Mouse (Mus musculus): ENCODE data around the gene Armh3. TPM values are rescaled to one million over a fixed set of nuclear protein-coding genes. Genes with fewer than 3 reads are reported as not detected.

Gene Armh3
- total RNA-seq, 1 experiment = 8.0 TPM

DNA sequence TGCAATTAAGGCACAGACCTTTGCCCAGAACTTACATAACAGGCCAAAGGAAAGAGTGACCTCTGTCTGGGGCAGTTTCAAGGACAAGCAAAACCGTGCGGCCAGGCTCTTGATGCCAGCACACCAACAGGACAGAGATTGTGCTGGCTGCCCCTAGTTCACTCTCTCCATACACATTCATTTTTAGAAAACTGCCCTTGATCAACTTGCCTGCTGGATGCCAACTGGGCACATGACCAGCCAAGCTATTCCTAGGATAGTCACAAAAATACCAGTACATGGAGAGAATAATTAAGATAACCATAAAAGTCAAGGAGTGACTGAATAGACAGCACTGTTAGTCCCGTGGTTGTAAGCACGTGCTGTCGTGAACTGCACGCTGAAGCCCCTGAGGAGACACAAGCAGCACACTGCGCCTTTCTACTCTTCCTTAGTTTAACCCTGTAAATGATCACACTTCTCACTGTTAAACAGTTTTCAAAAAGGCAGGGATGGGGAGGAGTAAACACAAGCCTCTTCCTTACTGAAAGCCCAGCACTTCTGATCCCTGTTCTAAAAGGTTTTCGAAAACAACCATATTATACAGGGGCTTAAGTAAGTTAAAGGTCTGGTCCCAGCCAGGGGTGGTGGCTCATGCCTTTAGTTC, 95.8 kb downstream of the Armh3 start:
- H3K9me3 ChIP-seq (ENCODE audit: control insufficient read depth, insufficient read depth, low read depth, low read length) = no peaks in the 10 kb centered on the region
- peaks cover 1% of the 10 kb centered on the region; the same call in 1 of the 2 replicates for H3K36me3 ChIP-seq (ENCODE audit: control insufficient read depth, insufficient read depth, low read length, poor library complexity, severe bottlenecking)
- TF ChIP-seq HCFC1 (IDR thresholded peaks at IDR 0.05; ENCODE audit: borderline replicate concordance, insufficient read depth, low read length) = no peak
- TF ChIP-seq CHD2 (IDR thresholded peaks at IDR 0.05; ENCODE audit: low read depth, low read length) = no peak
- TF ChIP-seq ZNF384 (IDR thresholded peaks at IDR 0.05; ENCODE audit: low read depth, low read length) = no peak
- TF ChIP-seq ZC3H11A (IDR thresholded peaks at IDR 0.05; ENCODE audit: borderline replicate concordance, low read depth, low read length) = no peak
- TF ChIP-seq MAFK (IDR thresholded peaks at IDR 0.05; ENCODE audit: insufficient read depth, low read depth, low read length) = no peak
- H3K9ac ChIP-seq (ENCODE audit: insufficient read depth, low read depth, low read length, poor library complexity, severe bottlenecking) = no peak overlapping the region
- no peak for DNase-seq (ENCODE audit: low read depth, low spot score)
- no peaks in the 10 kb centered on the region for H3K4me1 ChIP-seq (ENCODE audit: control insufficient read depth in 2 of 2, insufficient read depth in 2 of 2, low read length in 2 of 2, poor library complexity in 1 of 2)
- in situ Hi-C loops (cut with MboI; ENCODE audit: low sequenced_read_pairs in 2 of 2, unreplicated experiment in 2 of 2) = no loop called here
- H3K27ac ChIP-seq (ENCODE audit: insufficient read depth, low read depth, low read length, poor library complexity, severe bottlenecking) = no peak overlapping the region
- H3K4me3 ChIP-seq (ENCODE audit: insufficient read depth in 1 of 2, low read depth in 1 of 2, low read length in 2 of 2, poor library complexity in 1 of 2, severe bottlenecking in 1 of 2) = no peak overlapping the region

- in situ Hi-C loops (cut with MboI; ENCODE audit: low sequenced_read_pairs in 2 of 2, unreplicated experiment in 2 of 2) = no loop called here
- TF ChIP-seq ZNF384 (IDR thresholded peaks at IDR 0.05; ENCODE audit: low read depth, low read length) (no peak), ZC3H11A (IDR thresholded peaks at IDR 0.05; ENCODE audit: borderline replicate concordance, low read depth, low read length) (no peak), HCFC1 (IDR thresholded peaks at IDR 0.05; ENCODE audit: borderline replicate concordance, insufficient read depth, low read length) (no peak), CHD2 (IDR thresholded peaks at IDR 0.05; ENCODE audit: low read depth, low read length) (no peak), MAFK (IDR thresholded peaks at IDR 0.05; ENCODE audit: insufficient read depth, low read depth, low read length) (no peak)
These were observed 97.5 kb downstream of the Armh3 start for GRCm38 (mm10) chr19:45900836-45901235.

DNA sequence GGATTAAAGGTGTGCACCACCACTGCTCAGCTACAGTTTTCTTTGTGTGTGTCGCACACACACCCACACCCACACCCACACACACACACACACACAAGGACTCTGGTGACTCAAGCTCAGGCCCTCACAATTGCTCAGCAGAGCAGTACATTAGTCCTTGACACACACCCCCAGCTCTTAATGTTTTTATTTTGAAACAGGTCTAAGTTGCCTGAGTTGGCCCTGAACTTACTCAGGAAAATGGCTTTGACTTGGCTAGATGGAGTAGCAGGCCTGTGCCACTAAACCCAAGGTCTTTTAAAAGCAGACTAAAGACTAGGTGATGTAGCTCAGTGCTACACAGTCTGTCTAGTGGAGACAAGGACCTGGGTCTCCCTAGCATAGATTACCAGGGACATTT, 102.6 kb downstream of the Armh3 start:
- Histone ChIP-seq H3K36me3 (ENCODE audit: control insufficient read depth, insufficient read depth, low read length, poor library complexity, severe bottlenecking) (peaks cover 2% of the 10 kb centered on the region; the same call in 1 of the 2 replicates), H3K27ac (ENCODE audit: insufficient read depth, low read depth, low read length, poor library complexity, severe bottlenecking) (no peak overlapping the region), H3K9me3 (ENCODE audit: control insufficient read depth, insufficient read depth, low read depth, low read length) (no peaks in the 10 kb centered on the region), H3K4me1 (ENCODE audit: control insufficient read depth in 2 of 2, insufficient read depth in 2 of 2, low read length in 2 of 2, poor library complexity in 1 of 2) (no peaks in the 10 kb centered on the region), H3K4me3 (ENCODE audit: insufficient read depth in 1 of 2, low read depth in 1 of 2, low read length in 2 of 2, poor library complexity in 1 of 2, severe bottlenecking in 1 of 2) (no peak overlapping the region), H3K9ac (ENCODE audit: insufficient read depth, low read depth, low read length, poor library complexity, severe bottlenecking) (no peak overlapping the region)
- no peak for DNase-seq (ENCODE audit: low read depth, low spot score)
- TF ChIP-seq MAFK (IDR thresholded peaks at IDR 0.05; ENCODE audit: insufficient read depth, low read depth, low read length) = no peak
- TF ChIP-seq ZNF384 (IDR thresholded peaks at IDR 0.05; ENCODE audit: low read depth, low read length) = no peak
- TF ChIP-seq HCFC1 (IDR thresholded peaks at IDR 0.05; ENCODE audit: borderline replicate concordance, insufficient read depth, low read length) = no peak
- TF ChIP-seq ZC3H11A (IDR thresholded peaks at IDR 0.05; ENCODE audit: borderline replicate concordance, low read depth, low read length) = no peak
- no peak for TF ChIP-seq CHD2 (IDR thresholded peaks at IDR 0.05; ENCODE audit: low read depth, low read length)
- in situ Hi-C loops (cut with MboI; ENCODE audit: low sequenced_read_pairs in 2 of 2, unreplicated experiment in 2 of 2) = no loop called here

More at GRCm38 (mm10) chr19:45900836-45901235, 97.5 kb downstream of the Armh3 start:
- DNase-seq (ENCODE audit: low read depth, low spot score) = no peak
- H3K27ac ChIP-seq (ENCODE audit: insufficient read depth, low read depth, low read length, poor library complexity, severe bottlenecking) = no peak overlapping the region
- no peaks in the 10 kb centered on the region for H3K4me1 ChIP-seq (ENCODE audit: control insufficient read depth in 2 of 2, insufficient read depth in 2 of 2, low read length in 2 of 2, poor library complexity in 1 of 2)
- no peak overlapping the region for H3K9ac ChIP-seq (ENCODE audit: insufficient read depth, low read depth, low read length, poor library complexity, severe bottlenecking)
- no peak overlapping the region for H3K4me3 ChIP-seq (ENCODE audit: insufficient read depth in 1 of 2, low read depth in 1 of 2, low read length in 2 of 2, poor library complexity in 1 of 2, severe bottlenecking in 1 of 2)
- no peaks in the 10 kb centered on the region for H3K9me3 ChIP-seq (ENCODE audit: control insufficient read depth, insufficient read depth, low read depth, low read length)
- peaks cover 2% of the 10 kb centered on the region; the same call in 1 of the 2 replicates for H3K36me3 ChIP-seq (ENCODE audit: control insufficient read depth, insufficient read depth, low read length, poor library complexity, severe bottlenecking)

GRCm38 (mm10) chr19:45882056-45882455, 116.2 kb downstream of the Armh3 start:
- Histone ChIP-seq H3K36me3 (ENCODE audit: control insufficient read depth, insufficient read depth, low read length, poor library complexity, severe bottlenecking) (no peaks in the 10 kb centered on the region), H3K9ac (ENCODE audit: insufficient read depth, low read depth, low read length, poor library complexity, severe bottlenecking) (no peak overlapping the region), H3K4me1 (ENCODE audit: control insufficient read depth in 2 of 2, insufficient read depth in 2 of 2, low read length in 2 of 2, poor library complexity in 1 of 2) (peaks cover 5 to 6% of the 10 kb centered on the region in 2 experiments; a peak in 3 of 4 replicates), H3K4me3 (ENCODE audit: insufficient read depth in 1 of 2, low read depth in 1 of 2, low read length in 2 of 2, poor library complexity in 1 of 2, severe bottlenecking in 1 of 2) (no peak overlapping the region), H3K9me3 (ENCODE audit: control insufficient read depth, insufficient read depth, low read depth, low read length) (no peaks in the 10 kb centered on the region), H3K27ac (ENCODE audit: insufficient read depth, low read depth, low read length, poor library complexity, severe bottlenecking) (no peak overlapping the region)
- no peak for DNase-seq (ENCODE audit: low read depth, low spot score)
- in situ Hi-C loops (cut with MboI; ENCODE audit: low sequenced_read_pairs in 2 of 2, unreplicated experiment in 2 of 2) = no loop called here
- TF ChIP-seq CHD2 (IDR thresholded peaks at IDR 0.05; ENCODE audit: low read depth, low read length) = no peak
- no peak for TF ChIP-seq ZNF384 (IDR thresholded peaks at IDR 0.05; ENCODE audit: low read depth, low read length)
- TF ChIP-seq ZC3H11A (IDR thresholded peaks at IDR 0.05; ENCODE audit: borderline replicate concordance, low read depth, low read length) = no peak
- no peak for TF ChIP-seq MAFK (IDR thresholded peaks at IDR 0.05; ENCODE audit: insufficient read depth, low read depth, low read length)
